Mouse (Mus musculus): ENCODE data around the gene Rpgr. TPM values are rescaled to one million over a fixed set of nuclear protein-coding genes. Genes with fewer than 3 reads are reported as not detected.

Rpgr gene
- total RNA-seq (2021) = 1 to 10 TPM; 2.7 to 3.8 TPM
- long read RNA-seq, experiment 1, partial matches to known transcripts = 0 of 5 reads
- long read RNA-seq, experiment 1, other reads (novel, unspliced or antisense) = 1 of 5 reads
- long read RNA-seq, experiment 2, partial matches to known transcripts = 1 of 4 reads
- long read RNA-seq, experiment 2, other reads (novel, unspliced or antisense) = 2 of 4 reads

GRCm38 (mm10) chrX:10216410-10216949 is at the start of gene Rpgr:
Gene Rpgr, minus strand, starts transcription at chrX:10216920.
- peak; percentile 88 for DNase-seq

GRCm38 (mm10) chrX:10258260-10258659 is 41.5 kb upstream of the Rpgr start:
- DNase-seq = no peak

GRCm38 (mm10) chrX:10257774-10258173 is 41.1 kb upstream of the Rpgr start:
- no peak for DNase-seq

DNA sequence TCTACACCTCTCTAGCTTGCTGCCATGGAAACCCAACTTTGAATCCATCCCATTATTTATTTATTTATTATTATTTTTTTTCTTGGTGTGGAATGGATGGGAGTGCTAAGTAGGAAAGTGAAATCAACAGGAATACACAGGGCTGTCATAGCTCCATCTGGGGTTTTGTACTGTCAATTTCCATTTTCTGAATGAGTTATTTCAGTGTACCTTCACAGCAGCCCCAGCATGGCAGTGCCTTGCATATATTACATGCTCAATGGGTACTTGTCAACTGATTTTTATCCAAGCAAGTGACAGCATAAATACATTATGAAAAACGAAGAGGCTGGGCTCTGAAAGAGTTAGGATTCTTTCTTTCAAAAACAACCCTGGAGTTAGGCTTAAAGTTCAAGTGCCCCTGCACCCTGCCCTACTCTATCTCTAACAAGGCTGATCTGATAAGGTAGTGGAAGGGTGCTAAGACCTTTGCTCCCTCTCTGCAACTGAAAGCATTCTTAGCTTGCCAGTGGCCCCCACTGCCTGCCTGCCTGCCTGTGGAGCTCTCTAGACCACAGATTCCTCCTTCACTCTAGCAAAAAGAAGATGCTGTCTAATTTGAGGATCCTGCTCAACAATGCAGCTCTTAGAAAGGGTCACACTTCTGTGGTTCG is 35.3 kb upstream of the Rpgr start, which contains the start of gene Otc:
Gene Otc, plus strand, starts transcription at position 454 of the 653 bp plus-strand sequence.
- no peak for DNase-seq

- DNase-seq = no peak
These were observed 34.6 kb upstream of the Rpgr start for GRCm38 (mm10) chrX:10251357-10251756.

DNA sequence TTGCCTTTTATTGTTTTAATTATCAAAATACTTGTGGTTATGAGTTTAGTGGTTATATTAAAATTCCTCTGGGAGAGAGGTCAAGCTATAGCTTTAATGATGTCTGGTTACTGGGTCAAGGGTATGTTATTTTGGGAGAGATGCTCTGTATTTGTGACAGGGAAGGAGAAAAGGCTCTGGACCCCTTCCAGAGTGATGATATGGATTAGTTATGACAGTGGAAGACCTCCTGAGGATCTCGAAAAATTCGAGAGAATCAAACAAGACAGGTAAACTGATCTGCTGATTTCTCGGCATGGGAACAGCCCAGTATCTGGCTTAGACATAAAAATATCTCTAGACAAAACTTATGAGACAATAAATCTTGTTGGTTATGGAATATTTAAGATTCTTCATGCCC is 27.2 kb upstream of the Rpgr start:
- DNase-seq = no peak

- no peak for DNase-seq
These were observed 22.8 kb upstream of the Rpgr start for GRCm38 (mm10) chrX:10239515-10239914.

GRCm38 (mm10) chrX:10234617-10235016 is 17.9 kb upstream of the Rpgr start:
- DNase-seq = no peak

DNA sequence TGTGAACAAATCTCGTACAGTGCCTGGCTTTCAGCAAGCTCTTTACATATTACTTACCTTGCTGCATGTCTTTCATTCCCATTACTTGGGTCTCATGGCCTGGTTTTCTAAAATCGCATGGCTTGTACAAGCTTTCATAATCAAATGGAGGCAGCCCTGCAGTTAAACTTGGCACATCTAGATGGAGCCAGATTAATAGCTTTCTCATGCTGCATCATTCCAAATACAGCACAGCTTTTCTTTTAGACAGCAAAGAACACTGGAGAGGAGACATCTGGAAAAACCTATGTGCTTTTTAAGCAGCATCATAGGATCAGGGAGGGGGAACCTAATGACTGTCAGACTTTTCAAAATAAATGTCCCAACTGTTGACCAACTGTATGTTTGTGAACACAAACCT is 16.3 kb upstream of the Rpgr start:
- no peak for DNase-seq

GRCm38 (mm10) chrX:10219281-10219680 is 2.6 kb upstream of the Rpgr start:
- no peak for DNase-seq

- DNase-seq = no peak
These were observed 748 bp downstream of the Rpgr start for GRCm38 (mm10) chrX:10215972-10216371.

- no peak for DNase-seq
These were observed 10.8 kb downstream of the Rpgr start for GRCm38 (mm10) chrX:10205937-10206336.

DNA sequence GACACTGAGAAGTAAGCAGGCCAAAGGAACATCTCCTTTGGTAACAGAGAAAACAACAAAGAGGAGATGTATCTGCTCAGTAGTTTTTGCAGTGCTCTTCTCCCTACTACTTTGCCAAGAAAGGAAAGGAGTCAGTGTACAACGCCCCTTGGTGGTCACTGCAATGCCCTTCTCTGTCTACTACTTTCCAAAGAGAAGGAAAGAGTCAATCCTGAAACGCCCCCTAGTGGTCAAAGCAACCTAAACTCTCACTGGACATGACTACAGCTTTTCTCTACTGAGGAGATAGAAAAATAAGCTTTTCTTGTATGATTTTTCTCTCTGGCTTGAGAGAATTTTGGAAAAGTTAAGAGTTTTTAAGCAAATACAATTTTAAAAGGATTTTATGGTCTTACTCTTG is 15.4 kb downstream of the Rpgr start:
- peak; percentile 39 for DNase-seq

GRCm38 (mm10) chrX:10152390-10152789 is 64.3 kb downstream of the Rpgr start:
- no peak for DNase-seq

DNA sequence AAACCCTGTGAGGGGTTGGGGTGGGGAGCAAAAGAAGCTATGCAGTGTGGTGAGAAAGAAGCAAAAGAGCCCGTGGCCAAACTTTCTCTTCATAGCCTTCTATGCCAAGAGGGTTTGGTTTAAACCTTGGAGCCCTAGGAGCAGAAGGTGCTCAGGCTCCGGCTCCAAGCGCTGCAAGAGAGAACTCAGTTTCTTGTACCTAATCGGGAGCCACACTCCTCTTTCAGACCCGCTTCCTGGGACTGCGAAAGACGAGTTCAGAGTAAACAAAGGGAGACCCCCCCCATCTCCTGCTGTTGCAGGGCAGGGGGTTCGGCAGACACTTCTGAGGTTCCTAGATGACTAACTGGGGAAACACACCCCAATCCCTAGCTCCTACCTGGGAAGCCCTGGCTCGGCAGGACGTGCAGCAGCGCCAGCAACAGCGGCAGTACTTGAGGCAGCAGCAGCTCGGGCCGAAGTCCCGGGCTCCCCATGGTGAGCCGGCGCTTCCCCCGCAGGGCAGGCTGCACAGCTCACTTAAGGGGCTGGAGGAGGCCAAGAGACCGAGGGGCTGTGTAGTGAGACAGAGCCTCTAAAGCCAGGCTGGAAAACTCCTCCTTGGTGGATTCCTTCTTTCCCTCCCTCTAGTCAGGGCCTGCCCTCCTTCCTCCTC is 99.5 kb downstream of the Rpgr start, which contains the start of gene Srpx:
Gene Srpx, minus strand, starts transcription at position 645 of the 655 bp plus-strand sequence.
- DNase-seq = peak; percentile 14

DNA sequence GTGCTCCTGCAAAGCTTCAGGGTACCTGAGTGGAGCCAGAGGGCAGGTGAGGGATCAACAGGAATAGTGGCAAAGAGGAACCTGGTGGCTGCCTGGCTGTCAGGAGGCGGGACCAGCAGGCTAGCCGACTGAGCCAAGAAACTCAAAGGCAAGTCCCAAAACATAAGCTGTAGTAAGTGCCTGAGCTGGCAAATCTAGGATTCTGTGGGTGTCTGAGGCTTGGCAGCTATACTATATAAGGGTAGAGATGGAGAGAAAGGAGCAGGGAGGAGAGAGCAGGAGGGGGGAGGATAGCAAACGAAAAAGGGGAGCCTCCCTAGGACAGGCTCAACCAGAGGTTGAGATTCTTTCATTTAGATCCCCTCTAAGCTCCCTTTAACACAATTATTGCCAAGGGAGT is 100.9 kb downstream of the Rpgr start:
- DNase-seq = no peak

GRCm38 (mm10) chrX:10110736-10111135 is 106.0 kb downstream of the Rpgr start:
- no peak for DNase-seq

DNA sequence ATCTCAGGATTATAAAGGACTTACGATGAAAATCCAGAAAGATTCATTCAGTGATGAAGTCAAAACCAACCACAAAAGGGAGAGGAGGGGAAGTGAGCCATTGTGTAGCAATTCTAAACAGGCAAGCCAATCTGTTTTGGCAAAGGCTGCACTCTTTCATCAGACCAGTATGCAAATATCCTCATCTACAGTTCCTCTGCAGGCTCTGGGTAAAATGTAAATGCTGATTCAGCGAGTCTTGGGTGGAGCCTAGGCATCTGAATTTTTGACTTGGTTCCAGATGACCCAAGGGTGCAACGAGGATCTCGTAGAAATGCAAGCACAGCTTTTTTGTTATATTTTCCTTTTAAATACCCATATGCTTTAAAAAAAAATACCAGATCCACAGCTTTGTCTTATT is 108.2 kb downstream of the Rpgr start:
- DNase-seq = no peak

GRCm38 (mm10) chrX:10105475-10105874 is 111.2 kb downstream of the Rpgr start:
- DNase-seq = no peak

DNA sequence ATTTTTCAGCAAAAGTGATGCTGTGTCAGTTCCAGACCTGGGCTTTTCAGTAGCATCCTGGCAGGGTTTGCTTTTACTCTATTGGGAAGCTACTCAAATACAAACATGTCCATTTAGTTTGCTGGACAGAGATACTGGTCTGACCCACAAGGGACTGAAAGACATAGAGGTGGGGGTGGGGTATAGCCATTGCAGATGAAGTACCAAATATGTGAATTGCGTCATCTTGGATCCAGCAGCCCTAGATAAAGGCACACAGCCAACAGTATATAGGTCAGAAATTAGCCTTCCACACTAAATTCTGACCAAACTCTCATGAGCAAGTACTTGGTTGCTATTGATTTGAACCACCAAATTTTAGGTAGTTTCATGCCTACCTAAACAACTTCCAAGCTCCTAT is 114.0 kb downstream of the Rpgr start:
- no peak for DNase-seq

DNA sequence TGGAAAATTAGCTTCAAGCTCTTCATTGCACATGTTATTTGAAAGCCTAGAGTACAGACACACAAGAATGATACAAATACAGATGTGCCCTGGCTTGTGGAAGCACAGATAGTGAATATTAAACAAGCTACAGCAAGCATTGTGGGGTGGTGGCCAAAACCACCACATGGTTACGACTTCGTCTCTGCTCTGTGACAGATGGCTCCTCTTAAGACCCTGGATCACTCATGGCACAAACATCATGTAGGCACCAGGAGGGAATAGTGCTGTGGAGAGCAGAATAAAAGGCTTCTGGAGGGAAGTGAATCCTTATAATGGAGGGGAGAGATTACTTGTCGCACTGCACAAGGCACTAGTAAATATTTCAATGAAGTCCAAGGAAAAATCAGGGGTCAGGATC is 120.9 kb downstream of the Rpgr start:
- DNase-seq = no peak

GRCm38 (mm10) chrX:10080385-10080784 is 136.3 kb downstream of the Rpgr start:
- no peak for DNase-seq

GRCm38 (mm10) chrX:10079981-10080380 is 136.7 kb downstream of the Rpgr start:
- DNase-seq = no peak

All from gastrocnemius, postnatal 10 days (tissue).